Mouse (Mus musculus): ENCODE results near the gene Ikzf3. TPM values are rescaled to one million over a fixed set of nuclear protein-coding genes. Genes with fewer than 3 reads are reported as not detected.

Gene Ikzf3
- 0.21 and 0.35 TPM in 2 replicates for polyA plus RNA-seq (2015; fragmentation: Nextera tagmentation; extraction: Ambion mirVana)

DNA sequence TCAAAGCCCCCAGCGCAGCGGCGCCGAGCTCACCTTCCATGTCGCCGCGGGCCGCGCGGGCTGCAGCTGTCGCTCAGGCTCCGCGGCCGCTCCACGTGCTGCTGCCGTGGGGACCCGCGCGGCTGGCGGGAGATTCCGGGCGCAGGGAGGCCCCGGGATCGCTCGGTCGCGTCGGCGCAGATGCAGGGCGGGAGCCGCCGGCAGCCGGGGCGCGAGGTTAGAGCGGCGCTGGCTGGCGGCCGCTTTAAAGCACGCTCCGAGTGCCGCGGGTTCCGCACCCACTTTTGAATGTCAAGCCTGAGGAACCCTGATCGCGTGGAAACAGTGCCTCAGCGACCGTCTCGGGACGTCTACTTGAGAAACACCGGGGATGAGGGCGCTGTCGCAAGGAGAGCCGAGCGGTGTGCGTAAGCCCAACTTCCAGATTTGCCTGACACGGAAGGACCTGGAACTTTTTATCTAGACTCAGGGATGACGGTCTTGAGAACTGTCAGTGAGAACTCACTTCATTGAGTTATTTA, at the start of gene Ikzf3:
Gene Ikzf3 (minus strand): TSS at position 321 of the 521 bp plus-strand sequence.
- Histone ChIP-seq H3K4me3 (peak within 1 kb of the TSS; percentile 46), H3K27ac (no peak within 1 kb of the TSS), H3K9me3 (no peaks in the 10 kb centered on the region), H3K4me1 (replicated peaks) (peaks cover 12% of the 10 kb centered on the region), H3K36me3 (no peaks in the 10 kb centered on the region), H3K27me3 (peaks cover 91% of the 10 kb centered on the region), H3K9ac (peak within 1 kb of the TSS; percentile 66), H3K4me2 (peak within 1 kb of the TSS; percentile 85)
- 1% methylated on average over 53 of the region's 58 CpGs for WGBS
- no peak for ATAC-seq (ENCODE audit: low FRiP score)

GRCm38 (mm10) chr11:98595473-98595872, 49.6 kb upstream of the Ikzf3 start:
- Histone ChIP-seq H3K4me3 (no peak overlapping the region), H3K27me3 (peaks cover 49% of the 10 kb centered on the region), H3K4me2 (no peak overlapping the region), H3K9ac (no peak overlapping the region), H3K27ac (no peak overlapping the region), H3K4me1 (replicated peaks) (peaks cover 7% of the 10 kb centered on the region; the same call in 1 of the 2 replicates), H3K9me3 (no peaks in the 10 kb centered on the region), H3K36me3 (no peaks in the 10 kb centered on the region)
- no peak for ATAC-seq (ENCODE audit: low FRiP score)
- WGBS: 81% methylated on average over 10 of the region's 10 CpGs

DNA sequence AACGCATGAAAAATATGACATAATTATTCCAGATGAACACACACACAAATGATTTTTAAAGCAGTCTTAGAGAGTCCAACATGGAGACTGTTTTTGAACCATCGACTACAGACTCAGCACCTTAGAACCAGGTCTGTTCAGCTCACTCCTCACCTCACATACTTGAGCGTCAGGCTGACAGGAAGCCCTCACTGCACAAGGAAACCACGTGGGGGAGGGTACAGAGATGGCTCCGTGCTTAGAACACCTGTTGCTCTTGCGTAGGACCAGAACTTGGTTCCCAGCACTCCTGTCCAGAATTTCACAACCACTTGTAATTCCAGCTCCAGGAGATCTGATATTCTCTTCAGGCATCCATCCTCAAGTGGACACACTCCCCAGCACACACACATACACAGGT, 49.2 kb upstream of the Ikzf3 start:
- WGBS: 78% methylated on average over 6 of the region's 6 CpGs
- Histone ChIP-seq H3K36me3 (no peaks in the 10 kb centered on the region), H3K4me2 (no peak overlapping the region), H3K27me3 (peaks cover 46% of the 10 kb centered on the region), H3K9ac (no peak overlapping the region), H3K9me3 (no peaks in the 10 kb centered on the region), H3K27ac (no peak overlapping the region), H3K4me3 (no peak overlapping the region), H3K4me1 (replicated peaks) (peaks cover 7% of the 10 kb centered on the region; the same call in 1 of the 2 replicates)
- ATAC-seq (ENCODE audit: low FRiP score): no peak

GRCm38 (mm10) chr11:98590548-98591445, 45.0 kb upstream of the Ikzf3 start:
- H3K36me3 ChIP-seq: no peaks in the 10 kb centered on the region
- peaks cover 22% of the 10 kb centered on the region for H3K27me3 ChIP-seq
- no peak overlapping the region for H3K4me3 ChIP-seq
- no peak overlapping the region for H3K27ac ChIP-seq
- no peak for ATAC-seq (ENCODE audit: low FRiP score)
- H3K9ac ChIP-seq: no peak overlapping the region
- peaks cover 24% of the 10 kb centered on the region for H3K4me1 ChIP-seq (replicated peaks)
- WGBS: 76% methylated on average over 19 of the region's 19 CpGs
- no peak overlapping the region for H3K4me2 ChIP-seq
- H3K9me3 ChIP-seq: no peaks in the 10 kb centered on the region

DNA sequence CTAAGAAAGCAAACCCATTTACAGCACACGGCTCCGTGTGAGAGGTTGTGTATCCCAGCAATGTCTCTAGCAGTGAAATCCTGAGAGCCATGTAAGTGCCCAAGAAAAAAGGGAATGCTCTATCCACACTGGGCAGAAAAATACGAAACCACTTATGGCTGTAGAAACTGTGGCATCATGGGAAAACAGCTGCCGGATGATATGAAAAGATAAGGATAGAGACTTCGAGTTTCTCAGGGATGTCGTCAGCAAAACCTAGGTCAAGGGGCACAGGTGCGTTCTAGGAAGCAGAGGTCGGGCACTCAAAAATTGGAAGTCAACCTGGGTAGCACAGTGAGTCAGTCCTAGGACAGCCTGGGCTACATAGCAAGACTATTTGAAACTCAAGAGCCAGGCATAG, 43.5 kb upstream of the Ikzf3 start:
- H3K4me3 ChIP-seq: no peak overlapping the region
- no peak overlapping the region for H3K4me2 ChIP-seq
- H3K27me3 ChIP-seq: peaks cover 19% of the 10 kb centered on the region
- WGBS: 86% methylated on average over 8 of the region's 8 CpGs
- no peaks in the 10 kb centered on the region for H3K36me3 ChIP-seq
- no peak overlapping the region for H3K9ac ChIP-seq
- H3K9me3 ChIP-seq: no peaks in the 10 kb centered on the region
- ATAC-seq (ENCODE audit: low FRiP score): no peak
- H3K27ac ChIP-seq: no peak overlapping the region
- peaks cover 39% of the 10 kb centered on the region for H3K4me1 ChIP-seq (replicated peaks)

DNA sequence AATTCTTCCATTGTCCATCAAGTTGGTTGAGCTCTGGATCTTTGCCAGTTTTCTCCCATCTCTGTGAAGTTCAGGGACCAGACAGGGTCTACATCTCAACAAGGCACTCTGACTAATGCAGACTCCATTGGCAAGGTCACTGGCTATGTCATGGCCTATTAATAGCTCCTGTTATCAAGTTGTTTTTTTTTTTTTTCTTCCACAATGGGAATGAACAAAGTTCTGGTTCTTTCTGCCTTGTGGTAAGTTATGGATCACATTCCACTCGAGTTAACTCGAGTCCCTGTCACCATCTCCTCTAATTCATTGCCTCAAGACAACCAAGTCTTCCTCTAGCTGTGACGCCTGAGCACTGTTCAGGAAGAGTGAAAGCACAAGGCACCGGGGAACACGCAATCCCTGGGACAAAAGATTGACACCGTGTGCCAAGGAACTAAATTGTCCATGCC, 43.0 kb upstream of the Ikzf3 start:
- no peaks in the 10 kb centered on the region for H3K9me3 ChIP-seq
- H3K27me3 ChIP-seq: peaks cover 14% of the 10 kb centered on the region
- no peak overlapping the region for H3K4me3 ChIP-seq
- H3K36me3 ChIP-seq: peaks cover under 1% of the 10 kb centered on the region; the same call in 1 of the 2 replicates
- H3K27ac ChIP-seq: 0 out of 2 replicates have a peak overlapping the region, but pooled peaks have one; percentile 60
- H3K9ac ChIP-seq: no peak overlapping the region
- ATAC-seq (ENCODE audit: low FRiP score): no peak
- H3K4me2 ChIP-seq: peak overlapping the region; percentile 93; the same call in 1 of the 2 replicates
- WGBS: 67% methylated on average over 6 of the region's 6 CpGs
- peaks cover 39% of the 10 kb centered on the region for H3K4me1 ChIP-seq (replicated peaks)

- Histone ChIP-seq H3K27me3 (peaks cover 14% of the 10 kb centered on the region), H3K9me3 (no peaks in the 10 kb centered on the region), H3K4me3 (peak overlapping the region; percentile 86), H3K9ac (peak overlapping the region; percentile 91; the same call in 1 of the 2 replicates), H3K4me2 (peak overlapping the region; percentile 93), H3K36me3 (peaks cover 10% of the 10 kb centered on the region), H3K4me1 (replicated peaks) (peaks cover 39% of the 10 kb centered on the region), H3K27ac (peak overlapping the region; percentile 60)
- peak; percentile 43 for ATAC-seq (ENCODE audit: low FRiP score)
- WGBS: 7% methylated on average over 20 of the region's 20 CpGs
Measured at GRCm38 (mm10) chr11:98587684-98588546, 42.1 kb upstream of the Ikzf3 start.

GRCm38 (mm10) chr11:98586892-98587563, 41.2 kb upstream of the Ikzf3 start, which contains the start of gene Ormdl3:
Gene Ormdl3, minus strand, starts transcription at chr11:98587368.
- H3K9me3 ChIP-seq: no peaks in the 10 kb centered on the region
- peak within 1 kb of the TSS; percentile 85 for H3K27ac ChIP-seq
- WGBS: under 1% methylated on average over 49 of the region's 49 CpGs
- peak within 1 kb of the TSS; percentile 86 for H3K4me3 ChIP-seq
- H3K4me1 ChIP-seq (replicated peaks): peaks cover 39% of the 10 kb centered on the region
- peak within 1 kb of the TSS; percentile 91 for H3K9ac ChIP-seq
- peaks cover 18% of the 10 kb centered on the region for H3K36me3 ChIP-seq
- ATAC-seq (ENCODE audit: low FRiP score): peak; percentile 94
- H3K27me3 ChIP-seq: peaks cover 7% of the 10 kb centered on the region; the same call in 1 of the 2 replicates
- H3K4me2 ChIP-seq: peak within 1 kb of the TSS; percentile 93

DNA sequence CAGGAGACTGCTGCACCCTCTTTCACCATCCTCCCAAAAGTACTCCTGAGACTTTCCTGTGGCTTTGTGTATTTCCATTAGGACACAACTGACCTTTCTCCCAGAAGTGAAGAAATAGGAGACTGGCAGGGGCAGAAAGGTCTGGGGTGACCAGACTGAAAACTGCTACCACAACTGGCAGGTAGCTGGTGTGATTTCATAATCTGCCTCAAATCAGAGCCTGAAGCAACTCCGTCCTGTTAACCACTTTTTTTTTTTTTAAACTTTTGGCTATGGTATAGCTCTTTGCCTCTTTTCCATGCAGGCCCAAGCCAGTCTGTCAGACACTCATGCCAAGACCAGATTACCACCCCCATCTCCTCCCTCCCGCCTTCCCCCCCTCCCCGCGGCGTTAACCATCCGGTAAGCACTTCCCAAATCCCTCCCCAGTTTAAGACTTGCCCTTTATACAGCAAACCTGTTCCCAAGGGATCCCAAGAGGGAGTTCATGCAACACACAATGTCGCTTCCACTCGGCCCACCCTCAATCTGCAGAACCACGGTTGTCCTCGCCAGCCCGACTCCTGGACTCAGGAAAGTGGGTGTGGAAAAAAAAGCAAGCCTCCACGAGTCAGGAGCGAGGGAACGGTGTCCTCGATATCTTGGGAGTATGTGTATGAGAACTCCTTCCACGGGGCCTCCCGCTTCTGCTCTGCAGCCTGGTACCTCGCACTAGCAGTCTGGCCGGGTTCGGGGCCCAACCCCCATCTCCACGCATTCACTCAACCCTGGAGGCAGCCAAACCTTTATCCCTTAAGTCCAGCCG, 40.5 kb upstream of the Ikzf3 start:
- Histone ChIP-seq H3K36me3 (peaks cover 26% of the 10 kb centered on the region), H3K27ac (peak overlapping the region; percentile 85), H3K4me3 (peak overlapping the region; percentile 86), H3K4me1 (replicated peaks) (peaks cover 39% of the 10 kb centered on the region), H3K27me3 (peaks cover 4% of the 10 kb centered on the region; the same call in 1 of the 2 replicates), H3K9ac (peak overlapping the region; percentile 91), H3K9me3 (no peaks in the 10 kb centered on the region), H3K4me2 (peak overlapping the region; percentile 93)
- peak; percentile 65 for ATAC-seq (ENCODE audit: low FRiP score)
- 3% methylated on average over 22 of the region's 22 CpGs for WGBS

DNA sequence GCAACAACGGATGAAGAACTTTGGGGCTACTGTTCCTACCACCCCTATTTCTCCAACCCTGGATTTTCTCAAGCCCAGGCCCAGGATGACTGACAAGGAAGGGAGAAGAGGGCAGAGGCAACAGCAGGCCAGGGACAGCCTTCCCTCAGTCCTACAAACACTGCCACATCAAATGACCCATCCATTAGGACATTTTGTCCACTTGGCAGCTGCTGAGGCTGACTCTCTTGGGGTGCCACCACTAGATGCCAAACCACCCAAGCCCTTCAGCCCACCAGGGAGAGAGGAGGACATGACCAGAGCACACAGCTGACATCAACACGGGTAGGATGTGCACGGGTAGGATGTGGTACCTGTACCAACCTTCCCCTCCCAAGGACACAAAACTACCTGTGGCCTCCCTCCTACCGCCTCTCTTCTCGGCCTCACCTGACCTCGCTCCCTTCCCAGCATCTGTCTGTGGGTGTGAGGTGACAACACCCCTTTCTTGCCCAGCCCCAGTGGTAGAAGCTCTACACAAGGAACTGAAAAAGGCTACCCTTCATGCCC, 38.9 kb upstream of the Ikzf3 start:
- Histone ChIP-seq H3K4me3 (no peak overlapping the region), H3K36me3 (peaks cover 39% of the 10 kb centered on the region), H3K27me3 (no peaks in the 10 kb centered on the region), H3K9ac (peak overlapping the region; percentile 24; the same call in 1 of the 2 replicates), H3K4me2 (no peak overlapping the region), H3K9me3 (no peaks in the 10 kb centered on the region), H3K27ac (no peak overlapping the region), H3K4me1 (replicated peaks) (peaks cover 39% of the 10 kb centered on the region)
- no peak for ATAC-seq (ENCODE audit: low FRiP score)
- WGBS: 90% methylated on average over 6 of the region's 6 CpGs

Data from hindbrain, embryonic 13.5 days (tissue).